Mouse (Mus musculus) kidney, adult 18-20 months (tissue): Measurements from ENCODE around the gene Rora.

Experiments used
- DNase-seq: peaks from one replicate; pipeline ENCODE4 v3.0.0; 2021

The Rora gene

DNA sequence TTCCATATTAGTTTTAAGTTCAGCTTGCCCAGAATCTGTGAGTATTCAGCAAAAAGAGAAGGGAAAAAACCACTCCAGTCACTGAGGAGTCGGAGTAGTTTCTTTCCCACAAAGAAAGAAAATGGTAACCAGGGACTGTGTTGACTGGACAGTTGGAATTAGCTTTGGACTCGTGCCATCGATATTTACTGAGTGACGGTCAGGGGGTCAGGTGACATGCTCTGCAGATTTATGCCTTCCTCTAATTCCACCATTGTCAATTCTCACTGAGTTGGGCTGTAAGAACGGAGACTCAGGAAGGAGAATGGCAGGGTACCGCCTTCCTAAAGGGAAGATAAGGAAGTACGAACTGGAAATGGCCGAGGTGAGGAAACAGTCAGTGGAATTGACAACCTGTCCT, 670.2 kb downstream of the Rora start:
- no peak for DNase-seq

GRCm38 (mm10) chr9:69327077-69327476, 673.5 kb downstream of the Rora start:
- DNase-seq = no peak

DNA sequence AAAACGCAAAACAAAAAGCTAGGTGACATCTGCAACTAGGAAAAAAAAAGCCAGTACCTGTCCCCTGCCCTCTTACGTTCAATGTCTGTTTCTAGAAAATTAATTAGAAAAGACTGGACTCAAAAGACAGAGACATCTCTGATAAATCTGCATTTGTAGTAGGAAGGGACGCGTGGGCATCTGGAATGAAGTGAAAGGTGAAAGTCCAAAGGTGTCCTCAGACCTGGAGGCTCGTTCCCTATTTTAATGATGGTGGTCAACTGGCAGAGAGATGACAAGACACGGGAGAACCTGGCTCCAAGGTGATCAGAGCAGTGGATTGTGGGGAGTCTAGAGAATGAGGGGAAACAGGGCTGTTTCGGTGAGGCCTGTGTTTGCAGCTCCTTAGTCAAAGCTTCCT, 674.0 kb downstream of the Rora start:
- no peak for DNase-seq

GRCm38 (mm10) chr9:69331790-69332189, 678.2 kb downstream of the Rora start:
- DNase-seq = peak; percentile 60

DNA sequence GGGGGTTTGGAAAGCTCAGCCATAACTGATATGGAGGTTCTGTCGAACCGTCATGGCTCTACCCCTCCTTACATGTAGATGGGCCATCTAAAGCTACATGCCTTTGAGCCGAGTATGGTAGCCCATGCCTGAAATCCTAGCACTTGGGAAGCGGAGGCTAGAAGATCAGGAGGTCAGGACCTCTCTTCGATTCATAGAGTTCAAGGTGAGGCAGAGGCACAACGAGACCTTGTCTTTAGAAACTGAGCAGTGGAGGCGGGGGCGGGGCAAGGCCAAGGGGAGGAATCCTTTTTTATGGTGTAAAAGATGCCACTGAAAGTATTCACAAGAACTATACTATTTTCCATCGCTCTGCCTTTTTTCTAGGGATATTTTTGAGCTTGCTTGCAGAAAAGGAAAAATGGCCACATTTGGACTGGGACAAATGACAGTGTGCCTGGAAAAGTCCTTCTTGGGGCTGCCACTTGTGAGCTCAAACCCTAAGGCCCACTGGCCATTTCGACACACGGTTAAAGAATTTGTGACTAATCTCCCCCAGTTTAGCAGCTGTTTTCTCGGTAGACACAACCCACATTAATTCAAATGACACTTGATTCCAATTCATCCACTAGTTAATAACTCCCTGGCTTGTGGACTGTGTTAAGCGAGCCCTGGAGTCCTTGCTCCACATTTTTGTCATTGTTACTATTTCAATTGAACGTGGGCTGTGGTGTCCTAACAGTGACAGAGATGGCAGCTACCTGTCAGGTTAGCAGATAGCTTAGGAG, 679.4 kb downstream of the Rora start:
- no peak for DNase-seq

DNA sequence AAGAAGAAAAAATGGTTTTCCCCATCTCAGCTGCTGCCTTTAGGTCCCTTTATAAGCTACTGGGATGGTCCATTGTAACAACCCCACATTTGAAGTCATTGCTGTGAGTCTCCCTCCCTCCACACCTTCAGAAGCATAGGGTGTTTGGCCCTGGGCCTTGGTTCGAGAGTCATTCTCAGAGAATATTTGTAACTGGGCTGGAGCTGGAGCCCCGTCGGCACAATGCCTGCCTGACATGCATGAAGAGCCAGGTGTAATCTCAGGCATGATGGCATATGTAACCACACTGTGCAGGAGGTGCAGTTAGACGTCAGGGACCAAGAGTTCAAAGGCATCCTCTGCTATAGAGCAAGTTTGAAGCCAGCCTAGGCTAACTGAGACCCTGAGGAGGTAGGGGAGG, 680.1 kb downstream of the Rora start:
- no peak for DNase-seq

DNA sequence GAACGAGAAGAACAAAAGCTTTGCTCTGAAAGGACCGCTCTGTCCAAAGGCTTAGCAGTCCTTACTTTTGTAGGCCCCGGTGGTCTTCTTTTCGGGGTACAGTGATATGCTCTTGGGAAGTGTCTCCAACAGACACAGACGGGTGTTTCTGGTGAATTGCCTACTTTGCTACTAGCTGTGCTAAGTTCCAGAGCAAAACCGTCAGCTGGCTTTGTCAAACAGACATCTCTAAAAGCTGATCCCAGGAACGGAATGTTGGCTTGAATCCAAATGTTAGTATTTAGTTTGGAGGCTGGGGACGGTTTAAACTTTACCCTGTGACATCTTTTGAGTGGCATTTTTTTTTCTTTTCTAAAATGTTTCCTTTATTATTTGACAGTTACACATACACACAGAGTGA, 680.5 kb downstream of the Rora start:
- peak; percentile 42 for DNase-seq

GRCm38 (mm10) chr9:69336063-69336462, 682.5 kb downstream of the Rora start:
- no peak for DNase-seq

GRCm38 (mm10) chr9:69339199-69339598, 685.6 kb downstream of the Rora start:
- peak; percentile 57 for DNase-seq

GRCm38 (mm10) chr9:69339829-69340228, 686.2 kb downstream of the Rora start:
- no peak for DNase-seq

DNA sequence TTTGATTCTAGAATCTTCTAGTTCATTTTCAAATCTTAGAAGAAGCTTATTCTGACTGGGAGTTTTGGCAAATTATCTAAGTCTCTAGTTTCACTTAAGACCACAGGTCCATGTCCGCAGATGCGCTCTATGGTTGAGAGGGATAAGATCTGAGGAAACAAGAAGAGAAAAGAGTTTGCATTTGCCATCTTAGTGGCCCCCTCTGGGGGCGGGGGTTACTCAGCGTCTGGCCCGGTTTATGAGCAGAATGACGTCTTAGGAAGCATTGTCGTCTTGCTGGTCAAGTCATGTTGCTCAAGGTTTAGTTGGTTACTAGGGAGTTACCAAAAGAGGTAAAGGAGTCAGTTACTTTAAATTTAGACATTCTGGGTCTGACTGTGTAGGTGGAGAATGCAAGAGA, 686.8 kb downstream of the Rora start:
- no peak for DNase-seq

DNA sequence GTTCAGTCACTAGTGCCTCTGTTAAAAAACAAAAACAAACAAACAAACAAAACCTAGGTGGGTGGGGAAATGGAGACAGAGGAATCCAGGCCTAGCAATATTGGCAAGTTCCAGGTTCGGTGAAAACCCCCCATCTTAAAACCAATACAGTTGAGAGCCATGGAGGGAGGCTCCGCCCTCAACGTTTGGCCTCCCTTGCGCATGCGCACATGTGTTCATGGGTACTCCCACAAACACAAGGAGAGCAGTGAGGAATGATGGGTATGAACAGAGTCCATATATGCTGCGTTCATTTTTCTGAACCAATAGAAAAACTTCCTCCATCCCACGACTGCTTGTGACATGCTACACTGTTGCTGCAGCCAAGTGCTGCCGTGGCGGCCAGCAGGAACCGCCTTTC, 690.3 kb downstream of the Rora start:
- DNase-seq = no peak

DNA sequence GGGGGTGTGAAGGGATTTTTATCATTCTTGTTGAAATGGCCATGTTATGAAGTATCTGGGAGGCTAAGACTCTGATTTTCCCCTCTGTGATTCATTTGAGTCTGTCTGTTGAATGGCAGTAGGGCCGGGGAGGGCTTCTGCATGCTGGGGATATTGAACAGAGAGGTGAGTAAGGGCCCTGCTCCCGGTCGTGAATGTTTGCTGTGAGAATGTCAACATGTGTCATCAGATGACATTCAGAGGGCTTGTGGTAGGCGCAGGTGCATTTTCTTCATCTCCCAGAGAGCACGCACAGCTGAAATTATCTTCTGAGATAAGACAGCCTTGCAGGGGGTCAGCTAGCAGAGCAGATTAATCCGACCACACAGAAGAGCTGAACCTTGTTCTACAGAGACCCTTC, 692.0 kb downstream of the Rora start:
- no peak for DNase-seq

DNA sequence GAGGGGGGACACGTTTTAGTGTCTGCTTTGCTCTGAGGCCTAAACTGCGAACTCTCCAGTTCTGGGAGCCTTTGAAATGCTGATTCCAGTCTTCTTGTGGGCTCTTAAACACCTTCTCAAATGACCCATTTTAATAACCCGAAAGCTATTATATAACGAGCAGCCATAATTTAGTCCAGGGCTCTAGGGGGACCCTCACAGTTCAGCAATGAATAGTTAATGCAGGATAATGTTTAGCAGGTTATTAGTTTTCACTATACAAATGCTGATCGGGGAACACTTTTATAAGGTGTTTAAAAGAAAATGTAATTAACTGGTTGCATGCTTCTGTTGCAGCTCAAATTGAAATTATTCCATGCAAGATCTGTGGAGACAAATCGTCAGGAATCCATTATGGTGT, 694.2 kb downstream of the Rora start:
- DNase-seq = no peak

DNA sequence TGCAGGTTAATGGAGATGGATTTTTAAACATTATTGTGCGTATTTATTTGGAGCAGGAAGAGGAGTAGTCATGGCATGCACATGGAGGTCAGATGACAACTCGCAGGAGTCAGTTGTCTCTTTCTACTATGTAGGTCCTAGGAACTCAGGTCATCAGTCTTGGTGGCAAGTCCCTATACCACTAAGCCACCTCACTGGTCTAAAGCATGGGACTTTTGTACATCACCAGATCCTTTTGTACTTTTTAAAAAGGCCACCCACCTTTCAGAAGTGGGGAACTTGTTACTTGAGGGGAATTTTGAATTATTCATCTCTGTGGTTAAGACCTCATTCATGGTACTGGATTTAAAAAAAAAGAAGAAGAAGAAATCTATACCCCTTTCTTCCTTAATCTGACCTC, 696.0 kb downstream of the Rora start:
- DNase-seq = no peak

GRCm38 (mm10) chr9:69354228-69354627, 700.6 kb downstream of the Rora start:
- DNase-seq = no peak

DNA sequence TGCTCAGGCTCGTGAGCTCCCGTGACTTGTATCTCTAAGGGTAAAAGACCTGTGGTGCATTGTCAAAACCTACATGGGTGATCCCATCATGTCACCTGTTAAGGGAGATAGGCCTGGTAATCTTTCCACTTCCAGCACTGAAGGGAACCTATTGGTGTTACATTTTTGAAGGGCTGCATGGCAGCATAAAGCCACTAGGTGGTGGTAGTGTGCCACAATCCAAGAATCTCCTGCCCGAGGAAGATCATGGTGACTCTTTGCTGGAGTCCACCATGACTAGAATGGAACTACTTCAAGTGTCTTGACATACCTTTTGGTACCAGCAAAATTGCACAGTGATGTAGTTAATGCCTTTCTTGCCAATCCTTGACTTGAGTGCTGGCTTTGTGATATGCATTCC, 704.2 kb downstream of the Rora start:
- DNase-seq = peak; percentile 66

DNA sequence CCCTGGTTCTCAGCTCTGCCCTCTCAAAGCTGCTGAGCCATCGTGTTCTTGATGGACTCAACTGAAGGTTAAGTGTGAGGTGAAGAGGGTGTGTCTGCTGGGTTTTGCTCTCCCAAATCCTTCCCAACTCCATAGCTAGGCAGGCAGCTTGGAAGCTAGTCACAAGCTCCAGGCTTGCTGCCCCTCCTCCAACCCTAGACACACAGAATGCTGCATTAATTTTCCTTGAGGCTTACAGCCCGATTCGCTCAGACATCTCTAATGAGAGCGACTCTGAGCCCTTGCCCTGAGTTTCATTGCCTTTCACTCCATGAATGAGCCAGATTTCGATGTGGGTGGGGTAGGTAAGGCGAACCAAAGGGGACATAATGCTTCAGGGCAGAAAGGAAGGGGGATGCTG, 705.2 kb downstream of the Rora start:
- DNase-seq = no peak

GRCm38 (mm10) chr9:69361951-69362445, 708.4 kb downstream of the Rora start:
- DNase-seq = no peak

DNA sequence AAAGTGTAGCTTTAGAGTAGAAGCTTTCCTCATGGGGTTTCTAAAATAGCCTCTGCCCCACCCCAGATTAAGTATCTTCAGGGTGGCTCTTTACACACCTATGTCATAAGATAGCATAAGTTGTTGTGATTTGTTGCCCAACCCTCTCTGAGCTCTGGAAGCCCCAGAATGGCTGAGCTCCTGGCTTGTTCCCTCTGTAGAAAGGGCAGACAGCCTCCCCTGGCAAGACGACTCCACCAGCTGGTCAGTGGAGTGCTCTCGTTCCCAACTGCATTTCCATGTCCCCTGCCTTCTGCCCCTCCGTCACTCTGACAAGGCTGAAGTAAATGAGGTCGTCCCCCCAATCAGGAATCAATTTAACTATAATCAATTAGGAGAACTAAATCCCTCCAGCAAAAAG, 709.2 kb downstream of the Rora start:
- no peak for DNase-seq

DNA sequence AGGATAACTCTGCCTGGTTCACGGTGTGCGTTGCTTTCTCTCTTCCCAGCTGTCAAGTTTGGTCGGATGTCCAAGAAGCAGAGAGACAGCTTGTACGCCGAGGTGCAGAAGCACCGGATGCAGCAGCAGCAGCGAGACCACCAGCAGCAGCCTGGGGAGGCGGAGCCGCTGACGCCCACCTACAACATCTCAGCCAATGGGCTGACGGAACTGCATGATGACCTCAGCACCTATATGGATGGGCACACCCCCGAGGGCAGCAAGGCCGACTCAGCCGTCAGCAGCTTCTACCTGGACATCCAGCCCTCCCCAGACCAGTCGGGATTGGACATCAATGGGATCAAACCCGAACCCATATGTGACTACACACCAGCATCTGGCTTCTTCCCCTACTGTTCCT, 710.5 kb downstream of the Rora start:
- DNase-seq = no peak

GRCm38 (mm10) chr9:69367055-69367454, 713.5 kb downstream of the Rora start:
- no peak for DNase-seq

GRCm38 (mm10) chr9:69368071-69368470, 714.5 kb downstream of the Rora start:
- DNase-seq = peak; percentile 75

DNA sequence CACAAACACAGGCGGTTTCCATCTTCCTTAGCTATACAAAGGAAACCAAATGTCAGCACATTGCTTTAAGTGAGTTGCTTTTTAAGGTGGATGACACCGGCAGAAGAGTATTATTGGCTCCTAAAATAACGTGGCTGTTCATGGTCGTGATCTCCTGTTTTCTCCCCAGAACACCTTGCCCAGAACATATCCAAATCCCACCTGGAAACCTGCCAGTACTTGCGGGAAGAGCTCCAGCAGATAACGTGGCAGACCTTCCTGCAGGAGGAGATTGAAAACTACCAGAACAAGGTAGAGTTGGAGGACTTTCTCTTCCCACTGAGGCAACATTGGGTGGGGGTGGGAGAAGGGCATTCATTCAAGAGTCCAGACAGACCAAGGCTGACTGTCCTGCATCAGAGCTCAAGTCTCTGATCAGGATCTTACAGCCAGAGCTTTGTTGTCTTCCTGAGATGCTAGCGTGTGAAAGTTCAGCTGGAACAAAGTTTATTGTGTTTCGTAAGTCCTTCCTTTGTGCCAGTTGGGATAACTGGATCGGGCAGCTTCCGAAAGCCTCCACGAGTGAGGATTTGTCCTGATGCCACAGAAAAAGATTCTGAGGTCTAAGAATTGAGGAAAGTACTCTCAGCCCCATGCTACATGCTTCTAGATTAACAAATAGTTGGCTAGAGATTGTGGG, 717.6 kb downstream of the Rora start:
- DNase-seq = no peak

DNA sequence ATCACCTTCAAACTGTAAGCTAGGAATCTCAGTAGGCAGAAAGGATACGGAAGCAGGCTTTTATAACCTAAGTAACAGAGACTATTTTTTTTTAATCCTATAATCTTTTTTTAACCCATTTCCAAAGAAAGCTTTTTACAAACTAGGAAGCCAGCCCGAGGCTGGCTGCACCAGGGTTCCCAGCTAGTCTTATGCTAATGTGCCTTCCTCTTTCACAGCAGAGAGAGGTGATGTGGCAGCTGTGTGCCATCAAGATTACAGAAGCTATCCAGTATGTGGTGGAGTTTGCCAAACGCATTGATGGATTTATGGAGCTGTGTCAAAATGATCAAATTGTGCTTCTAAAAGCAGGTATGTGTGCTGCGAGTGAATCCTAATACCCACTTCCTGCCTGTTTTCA, 719.3 kb downstream of the Rora start:
- DNase-seq = no peak
